Mouse (Mus musculus) forebrain, embryonic 14.5 days (tissue): ENCODE results near the gene St3gal3. TPM values are rescaled to one million over a fixed set of nuclear protein-coding genes. Genes with fewer than 3 reads are reported as not detected.

ENCODE experiments used
- ATAC-seq: fragments of 200-750 bp; cut with Nextera tagmentation; 2 replicates; pipeline ENCODE4 v1.8.0; 2017; ENCODE audit warnings: mild to moderate bottlenecking, moderate library complexity
- DNase-seq: peaks from one replicate; pipeline ENCODE4 v3.0.0-alpha.2; 2015; ENCODE audit warnings: low spot score
- H3K27ac ChIP-seq: fragments of 300-500 bp; sonication (generic); 2 replicates; pipeline ENCODE4 v1.5.1; 2014; ENCODE audit warnings: low read depth, mild to moderate bottlenecking, control low read depth, low read length, moderate library complexity
- H3K27me3 ChIP-seq: fragments of 300-500 bp; sonication (generic); replicated peaks from 2 replicates; pipeline ENCODE4 v1.6.1; 2014; ENCODE audit warnings: low read length, control low read depth, mixed read lengths; ENCODE audit not compliant: control insufficient read depth, insufficient read depth
- H3K36me3 ChIP-seq: fragments of 300-500 bp; sonication (generic); 2 replicates; pipeline ENCODE4 v1.6.1; 2014; ENCODE audit warnings: low read length, control low read depth; ENCODE audit not compliant: control insufficient read depth, insufficient read depth
- H3K4me1 ChIP-seq: fragments of 300-500 bp; sonication (generic); 2 replicates; pipeline ENCODE4 v1.6.1; 2014; ENCODE audit warnings: antibody characterized with exemption, low read length, control low read depth; ENCODE audit not compliant: control insufficient read depth, insufficient read depth
- H3K4me2 ChIP-seq: fragments of 300-500 bp; sonication (generic); 2 replicates; pipeline ENCODE4 v1.6.1; 2014; ENCODE audit warnings: mild to moderate bottlenecking, control low read depth, low read length
- H3K4me3 ChIP-seq: fragments of 300-500 bp; sonication (generic); 2 replicates; pipeline ENCODE4 v1.5.1; 2014; ENCODE audit warnings: low read depth, low read length, control low read depth
- H3K9ac ChIP-seq: fragments of 300-500 bp; sonication (generic); 2 replicates; pipeline ENCODE4 v1.6.1; 2014; ENCODE audit warnings: mild to moderate bottlenecking, low read length, control low read depth, moderate library complexity
- H3K9me3 ChIP-seq: fragments of 300-500 bp; sonication (generic); replicated peaks from 2 replicates; pipeline ENCODE4 v1.6.1; 2016; ENCODE audit warnings: low read length, control low read depth, mixed read lengths; ENCODE audit not compliant: control insufficient read depth
- WGBS: fragments of 180-500 bp; shearing (Covaris S2); extraction: QIAGEN DNeasy Blood & Tissue Kit; methylation state at CpG from one replicate; pipeline ENCODE4 v1.1.7; 2014; 5-methylcytosine and 5-hydroxymethylcytosine counted together
- polyA plus RNA-seq: library from polyadenylated mRNA; unstranded; fragments of >200 nt; fragmentation: Nextera tagmentation; extraction: Ambion mirVana; gene quantifications from 2 replicates; pipeline ENCODE4 v1.2.1, GENCODE M21; 2014

The St3gal3 gene
- polyA plus RNA-seq, 1 experiment from 2014 or later, result 11.3 TPM

GRCm38 (mm10) chr4:118085025-118085424 is 49.7 kb downstream of the St3gal3 start:
- Histone ChIP-seq H3K4me3 (no peak overlapping the region), H3K9me3 (no peaks in the 10 kb centered on the region), H3K9ac (no peak overlapping the region), H3K4me1 (no peaks in the 10 kb centered on the region), H3K27ac (no peak overlapping the region), H3K27me3 (no peaks in the 10 kb centered on the region), H3K4me2 (no peak overlapping the region), H3K36me3 (no peaks in the 10 kb centered on the region)
- WGBS, result 70% methylated on average over 4 of the region's 4 CpGs
- peak; percentile 19 for DNase-seq
- ATAC-seq, result no peak

GRCm38 (mm10) chr4:118083217-118083951 is 51.3 kb downstream of the St3gal3 start:
- H3K36me3 ChIP-seq, result no peaks in the 10 kb centered on the region
- H3K4me3 ChIP-seq, result no peak overlapping the region
- no peaks in the 10 kb centered on the region for H3K9me3 ChIP-seq
- DNase-seq, result peak; percentile 95
- H3K27ac ChIP-seq, result no peak overlapping the region
- 0 out of 2 replicates have a peak overlapping the region, but pooled peaks have one; percentile 13 for H3K9ac ChIP-seq
- H3K4me1 ChIP-seq, result no peaks in the 10 kb centered on the region
- 42% methylated on average over 14 of the region's 14 CpGs for WGBS
- H3K4me2 ChIP-seq, result no peak overlapping the region
- ATAC-seq, result peak; percentile 91
- H3K27me3 ChIP-seq, result no peaks in the 10 kb centered on the region

GRCm38 (mm10) chr4:118081608-118082331 is 52.9 kb downstream of the St3gal3 start:
- no peak for ATAC-seq
- H3K36me3 ChIP-seq, result no peaks in the 10 kb centered on the region

GRCm38 (mm10) chr4:118080481-118080880 is 54.2 kb downstream of the St3gal3 start:
- no peaks in the 10 kb centered on the region for H3K27me3 ChIP-seq
- H3K27ac ChIP-seq, result no peak overlapping the region
- no peak overlapping the region for H3K4me2 ChIP-seq
- no peak for DNase-seq
- no peak for ATAC-seq
- H3K9me3 ChIP-seq, result no peaks in the 10 kb centered on the region
- H3K4me3 ChIP-seq, result no peak overlapping the region
- H3K4me1 ChIP-seq, result no peaks in the 10 kb centered on the region
- H3K36me3 ChIP-seq, result no peaks in the 10 kb centered on the region
- 77% methylated on average over 8 of the region's 8 CpGs for WGBS
- H3K9ac ChIP-seq, result no peak overlapping the region

More at GRCm38 (mm10) chr4:118081608-118082331, 52.9 kb downstream of the St3gal3 start:
- Histone ChIP-seq H3K4me1 (no peaks in the 10 kb centered on the region), H3K9me3 (no peaks in the 10 kb centered on the region), H3K27ac (no peak overlapping the region), H3K9ac (no peak overlapping the region), H3K4me3 (no peak overlapping the region), H3K27me3 (no peaks in the 10 kb centered on the region), H3K4me2 (no peak overlapping the region)
- 83% methylated on average over 18 of the region's 18 CpGs for WGBS
- DNase-seq, result no peak

GRCm38 (mm10) chr4:118079195-118079594 is 55.5 kb downstream of the St3gal3 start:
- no peak for ATAC-seq
- H3K9ac ChIP-seq, result no peak overlapping the region
- no peaks in the 10 kb centered on the region for H3K9me3 ChIP-seq
- H3K27me3 ChIP-seq, result no peaks in the 10 kb centered on the region
- no peak for DNase-seq
- H3K4me2 ChIP-seq, result no peak overlapping the region
- H3K4me3 ChIP-seq, result no peak overlapping the region
- no peaks in the 10 kb centered on the region for H3K4me1 ChIP-seq
- no peak overlapping the region for H3K27ac ChIP-seq
- H3K36me3 ChIP-seq, result no peaks in the 10 kb centered on the region
- WGBS, result 82% methylated on average over 8 of the region's 8 CpGs

GRCm38 (mm10) chr4:118078576-118078975 is 56.1 kb downstream of the St3gal3 start:
- H3K4me2 ChIP-seq, result no peak overlapping the region
- no peak overlapping the region for H3K9ac ChIP-seq
- no peak for ATAC-seq
- no peaks in the 10 kb centered on the region for H3K4me1 ChIP-seq
- H3K4me3 ChIP-seq, result no peak overlapping the region
- no peaks in the 10 kb centered on the region for H3K36me3 ChIP-seq
- H3K27me3 ChIP-seq, result no peaks in the 10 kb centered on the region
- H3K27ac ChIP-seq, result no peak overlapping the region
- no peak for DNase-seq
- WGBS, result 89% methylated on average over 9 of the region's 9 CpGs
- H3K9me3 ChIP-seq, result no peaks in the 10 kb centered on the region

- ATAC-seq, result no peak
- no peak overlapping the region for H3K9ac ChIP-seq
- 81% methylated on average over 12 of the region's 12 CpGs for WGBS
Observed at GRCm38 (mm10) chr4:118077293-118077752, 57.4 kb downstream of the St3gal3 start.

GRCm38 (mm10) chr4:118076648-118077047 is 58.1 kb downstream of the St3gal3 start:
- Histone ChIP-seq H3K27ac (no peak overlapping the region), H3K4me3 (no peak overlapping the region), H3K4me2 (no peak overlapping the region), H3K9me3 (no peaks in the 10 kb centered on the region), H3K27me3 (no peaks in the 10 kb centered on the region), H3K9ac (no peak overlapping the region), H3K36me3 (no peaks in the 10 kb centered on the region), H3K4me1 (no peaks in the 10 kb centered on the region)
- WGBS, result 85% methylated on average over 1 of the region's 1 CpGs
- no peak for ATAC-seq
- DNase-seq, result no peak

More at GRCm38 (mm10) chr4:118077293-118077752, 57.4 kb downstream of the St3gal3 start:
- DNase-seq, result no peak
- Histone ChIP-seq H3K27me3 (no peaks in the 10 kb centered on the region), H3K4me3 (no peak overlapping the region), H3K36me3 (no peaks in the 10 kb centered on the region), H3K4me1 (no peaks in the 10 kb centered on the region), H3K9me3 (no peaks in the 10 kb centered on the region), H3K4me2 (no peak overlapping the region), H3K27ac (no peak overlapping the region)

- H3K36me3 ChIP-seq, result no peaks in the 10 kb centered on the region
- no peak overlapping the region for H3K4me2 ChIP-seq
- DNase-seq (no peak), ATAC-seq (no peak)
- no peaks in the 10 kb centered on the region for H3K4me1 ChIP-seq
- no peak overlapping the region for H3K27ac ChIP-seq
- no peaks in the 10 kb centered on the region for H3K27me3 ChIP-seq
- H3K9me3 ChIP-seq, result no peaks in the 10 kb centered on the region
- no peak overlapping the region for H3K4me3 ChIP-seq
- 89% methylated on average over 9 of the region's 9 CpGs for WGBS
- no peak overlapping the region for H3K9ac ChIP-seq
Observed at GRCm38 (mm10) chr4:118075343-118075742, 59.4 kb downstream of the St3gal3 start.
